Mouse (Mus musculus): ENCODE results near the gene Olfm1. TPM values are rescaled to one million over a fixed set of nuclear protein-coding genes. Genes with fewer than 3 reads are reported as not detected.

Olfm1 gene
- polyA plus RNA-seq, 1 experiment from 2014 or later = 14.1 TPM

DNA sequence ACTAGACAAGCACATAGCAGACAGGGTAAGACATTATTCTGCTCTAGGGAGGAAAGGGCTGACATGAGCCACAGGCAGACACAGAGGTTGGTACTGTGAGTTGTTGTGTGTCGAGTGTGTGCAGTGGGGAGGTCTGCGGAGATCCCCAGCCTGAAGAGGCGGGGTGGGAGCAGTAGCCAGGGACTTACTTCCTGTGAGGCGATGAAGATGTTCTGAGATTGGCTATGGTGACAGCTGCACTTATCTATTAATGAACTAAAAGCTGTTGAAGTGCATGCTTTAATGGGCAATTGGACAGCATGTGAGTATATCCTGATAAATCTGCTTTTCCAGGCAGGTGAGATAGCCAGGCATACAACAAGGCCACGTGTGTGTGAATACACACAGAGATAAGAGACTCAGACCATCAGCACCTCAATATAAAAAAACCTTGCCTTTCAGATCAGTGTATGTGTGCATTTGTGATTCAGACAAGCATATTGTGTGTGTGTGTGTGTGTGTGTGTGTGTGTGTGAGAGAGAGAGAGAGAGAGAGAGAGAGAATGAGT is 45.5 kb upstream of the Olfm1 start:
- WGBS = 67% methylated on average over 5 of the region's 5 CpGs
- TF ChIP-seq EP300 (optimal IDR thresholded peaks at IDR 0.05) = no peak
- TF ChIP-seq CTCF (IDR thresholded peaks at IDR 0.05; ENCODE audit: low read depth) = no peak
- H3K4me1 ChIP-seq (replicated peaks; ENCODE audit: control insufficient read depth, insufficient read depth) = no peaks in the 10 kb centered on the region

DNA sequence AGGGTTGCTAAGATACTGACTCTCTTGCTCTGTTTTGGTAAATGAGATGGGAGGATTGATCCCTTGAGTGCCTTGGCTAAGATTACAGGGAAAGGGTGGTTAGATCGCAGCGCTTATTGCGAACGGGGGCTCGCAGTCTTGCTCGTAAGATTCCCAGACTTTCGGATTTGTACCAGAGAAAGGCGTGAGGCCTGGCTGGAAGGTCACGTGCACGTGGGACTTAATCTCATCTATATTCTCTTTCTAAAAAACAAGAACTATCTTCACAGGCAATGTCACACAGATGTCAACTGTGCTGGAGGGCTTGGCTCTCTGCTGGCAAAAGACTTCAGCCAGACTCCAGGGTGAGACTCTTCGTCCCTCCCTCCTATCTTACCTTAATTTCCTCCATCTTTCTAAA is 43.1 kb upstream of the Olfm1 start:
- ATAC-seq (ENCODE audit: low FRiP score, low TSS enrichment) = no peak
- Histone ChIP-seq H3K9ac (ENCODE audit: low read length) (no peak overlapping the region), H3K4me2 (replicated peaks; ENCODE audit: low read depth) (no peak overlapping the region), H3K27me3 (ENCODE audit: control insufficient read depth, insufficient read depth, low read length) (no peaks in the 10 kb centered on the region), H3K36me3 (ENCODE audit: control insufficient read depth, insufficient read depth, low read length) (no peaks in the 10 kb centered on the region), H3K4me1 (replicated peaks; ENCODE audit: control insufficient read depth, insufficient read depth) (no peaks in the 10 kb centered on the region), H3K4me3 (ENCODE audit: low read depth, low read length) (no peak overlapping the region), H3K27ac (replicated peaks) (no peak overlapping the region), H3K9me3 (ENCODE audit: control insufficient read depth, low read length) (no peaks in the 10 kb centered on the region)
- TF ChIP-seq CTCF (IDR thresholded peaks at IDR 0.05; ENCODE audit: low read depth) (no peak), EP300 (optimal IDR thresholded peaks at IDR 0.05) (no peak)
- WGBS = 66% methylated on average over 11 of the region's 11 CpGs
- no peak for DNase-seq (ENCODE audit: low spot score)

More for the DNA sequence above, 45.5 kb upstream of the Olfm1 start:
- Histone ChIP-seq H3K9me3 (ENCODE audit: control insufficient read depth, low read length) (no peaks in the 10 kb centered on the region), H3K4me3 (ENCODE audit: low read depth, low read length) (no peak overlapping the region), H3K4me2 (replicated peaks; ENCODE audit: low read depth) (no peak overlapping the region), H3K27ac (replicated peaks) (no peak overlapping the region), H3K36me3 (ENCODE audit: control insufficient read depth, insufficient read depth, low read length) (no peaks in the 10 kb centered on the region), H3K27me3 (ENCODE audit: control insufficient read depth, insufficient read depth, low read length) (no peaks in the 10 kb centered on the region), H3K9ac (ENCODE audit: low read length) (no peak overlapping the region)
- ATAC-seq (ENCODE audit: low FRiP score, low TSS enrichment) (no peak), DNase-seq (ENCODE audit: low spot score) (no peak)

DNA sequence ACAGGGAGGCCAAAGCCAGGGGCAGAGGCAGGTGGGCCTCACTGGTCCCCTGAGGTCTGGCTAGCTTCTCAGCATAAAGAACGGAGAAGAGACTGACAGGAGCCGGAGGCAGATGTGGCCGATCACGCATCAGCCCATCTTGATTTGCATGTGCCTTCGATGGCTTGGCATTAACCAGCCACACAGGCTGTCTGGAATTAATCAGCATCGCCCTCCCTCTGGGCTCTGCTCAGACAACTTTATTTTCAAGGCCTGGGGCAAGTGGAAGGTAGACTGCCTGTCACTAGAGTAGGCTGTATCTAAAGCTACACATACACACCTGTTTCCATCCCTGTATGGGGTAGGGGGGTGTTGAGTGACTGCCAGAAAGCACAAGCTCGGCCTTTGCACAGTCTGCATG is 32.2 kb upstream of the Olfm1 start:
- H3K4me2 ChIP-seq (replicated peaks; ENCODE audit: low read depth) = no peak overlapping the region
- ATAC-seq (ENCODE audit: low FRiP score, low TSS enrichment) = no peak
- WGBS = 78% methylated on average over 7 of the region's 7 CpGs
- no peak overlapping the region for H3K4me3 ChIP-seq (ENCODE audit: low read depth, low read length)
- H3K4me1 ChIP-seq (replicated peaks; ENCODE audit: control insufficient read depth, insufficient read depth) = no peaks in the 10 kb centered on the region
- no peaks in the 10 kb centered on the region for H3K36me3 ChIP-seq (ENCODE audit: control insufficient read depth, insufficient read depth, low read length)
- no peak for DNase-seq (ENCODE audit: low spot score)
- no peak overlapping the region for H3K9ac ChIP-seq (ENCODE audit: low read length)
- no peaks in the 10 kb centered on the region for H3K9me3 ChIP-seq (ENCODE audit: control insufficient read depth, low read length)
- no peak overlapping the region for H3K27ac ChIP-seq (replicated peaks)
- H3K27me3 ChIP-seq (ENCODE audit: control insufficient read depth, insufficient read depth, low read length) = no peaks in the 10 kb centered on the region
- TF ChIP-seq CTCF (IDR thresholded peaks at IDR 0.05; ENCODE audit: low read depth) = no peak
- TF ChIP-seq EP300 (optimal IDR thresholded peaks at IDR 0.05) = no peak

DNA sequence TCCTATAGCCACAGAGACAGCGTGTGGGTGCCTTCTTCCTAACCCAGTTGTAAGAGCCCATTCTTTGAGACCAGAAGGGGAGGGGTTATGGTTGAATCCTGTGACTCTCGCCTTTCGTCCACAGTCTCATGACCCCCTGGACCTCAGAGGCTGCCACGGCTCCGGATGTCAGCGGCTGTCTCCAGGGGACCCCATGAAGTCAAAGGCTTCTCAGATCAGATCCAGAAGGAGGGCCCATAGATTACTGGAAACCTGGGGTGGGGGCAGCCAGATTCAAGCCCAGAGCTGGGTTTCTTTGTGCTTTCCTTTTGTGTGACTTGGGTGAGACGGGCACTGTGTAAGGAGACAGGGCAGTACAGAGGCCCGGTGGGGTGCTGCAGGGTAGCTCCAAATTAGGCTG is 27.2 kb upstream of the Olfm1 start:
- Histone ChIP-seq H3K4me2 (replicated peaks; ENCODE audit: low read depth) (no peak overlapping the region), H3K27me3 (ENCODE audit: control insufficient read depth, insufficient read depth, low read length) (no peaks in the 10 kb centered on the region), H3K4me1 (replicated peaks; ENCODE audit: control insufficient read depth, insufficient read depth) (no peaks in the 10 kb centered on the region), H3K4me3 (ENCODE audit: low read depth, low read length) (no peak overlapping the region), H3K36me3 (ENCODE audit: control insufficient read depth, insufficient read depth, low read length) (no peaks in the 10 kb centered on the region), H3K9ac (ENCODE audit: low read length) (no peak overlapping the region), H3K9me3 (ENCODE audit: control insufficient read depth, low read length) (no peaks in the 10 kb centered on the region), H3K27ac (replicated peaks) (no peak overlapping the region)
- DNase-seq (ENCODE audit: low spot score) (no peak), ATAC-seq (ENCODE audit: low FRiP score, low TSS enrichment) (no peak)
- TF ChIP-seq CTCF (IDR thresholded peaks at IDR 0.05; ENCODE audit: low read depth) = no peak
- TF ChIP-seq EP300 (optimal IDR thresholded peaks at IDR 0.05) = no peak
- WGBS = 64% methylated on average over 8 of the region's 8 CpGs

DNA sequence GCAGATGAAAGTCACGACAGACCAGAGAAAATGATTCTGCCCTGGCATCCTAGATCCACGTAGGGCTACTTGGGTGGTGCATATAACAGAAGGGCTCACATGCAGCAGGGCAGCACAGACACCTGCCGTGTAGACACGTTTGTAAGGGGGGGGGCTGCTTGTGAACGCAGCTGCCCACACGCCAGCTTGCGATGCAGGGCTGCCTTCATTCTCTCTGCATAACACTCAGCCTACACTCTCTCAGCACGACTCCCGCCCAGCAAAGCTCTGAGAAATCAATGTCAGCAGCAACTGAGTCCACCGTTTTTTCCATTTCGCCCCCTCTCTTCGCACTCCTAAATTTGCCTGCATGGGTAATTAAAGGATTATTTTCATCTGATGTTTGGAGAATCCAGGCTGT is 23.5 kb upstream of the Olfm1 start:
- ATAC-seq (ENCODE audit: low FRiP score, low TSS enrichment) (no peak), DNase-seq (ENCODE audit: low spot score) (no peak)
- Histone ChIP-seq H3K27ac (replicated peaks) (no peak overlapping the region), H3K9ac (ENCODE audit: low read length) (no peak overlapping the region), H3K9me3 (ENCODE audit: control insufficient read depth, low read length) (no peaks in the 10 kb centered on the region), H3K27me3 (ENCODE audit: control insufficient read depth, insufficient read depth, low read length) (no peaks in the 10 kb centered on the region), H3K4me2 (replicated peaks; ENCODE audit: low read depth) (no peak overlapping the region), H3K36me3 (ENCODE audit: control insufficient read depth, insufficient read depth, low read length) (no peaks in the 10 kb centered on the region), H3K4me1 (replicated peaks; ENCODE audit: control insufficient read depth, insufficient read depth) (no peaks in the 10 kb centered on the region), H3K4me3 (ENCODE audit: low read depth, low read length) (no peak overlapping the region)
- no peak for TF ChIP-seq EP300 (optimal IDR thresholded peaks at IDR 0.05)
- no peak for TF ChIP-seq CTCF (IDR thresholded peaks at IDR 0.05; ENCODE audit: low read depth)
- 73% methylated on average over 12 of the region's 12 CpGs for WGBS

DNA sequence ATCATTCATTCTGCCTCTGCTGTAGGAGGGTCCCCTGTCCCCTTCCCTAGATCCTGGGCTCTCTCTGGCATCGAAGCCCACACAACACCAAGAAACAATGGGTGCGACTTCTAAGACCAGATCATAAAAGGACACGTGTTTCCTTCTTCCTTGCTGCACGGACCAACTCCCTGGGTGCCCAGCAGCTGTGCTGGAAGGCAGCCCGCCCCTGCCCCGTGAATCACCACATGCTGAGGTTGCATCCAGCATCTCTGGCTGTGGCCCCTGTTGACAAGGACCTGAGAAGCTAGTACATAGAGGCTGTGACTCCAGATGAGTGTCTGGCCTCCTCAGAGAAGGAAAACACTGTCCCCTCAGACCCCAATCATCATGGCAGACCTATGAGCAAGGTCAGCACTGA is 20.8 kb upstream of the Olfm1 start:
- H3K27ac ChIP-seq (replicated peaks) = no peak overlapping the region
- DNase-seq (ENCODE audit: low spot score) (no peak), ATAC-seq (ENCODE audit: low FRiP score, low TSS enrichment) (no peak)
- no peak overlapping the region for H3K9ac ChIP-seq (ENCODE audit: low read length)
- TF ChIP-seq CTCF (IDR thresholded peaks at IDR 0.05; ENCODE audit: low read depth) (no peak), EP300 (optimal IDR thresholded peaks at IDR 0.05) (no peak)
- no peaks in the 10 kb centered on the region for H3K27me3 ChIP-seq (ENCODE audit: control insufficient read depth, insufficient read depth, low read length)
- H3K36me3 ChIP-seq (ENCODE audit: control insufficient read depth, insufficient read depth, low read length) = no peaks in the 10 kb centered on the region
- H3K4me1 ChIP-seq (replicated peaks; ENCODE audit: control insufficient read depth, insufficient read depth) = no peaks in the 10 kb centered on the region
- no peak overlapping the region for H3K4me3 ChIP-seq (ENCODE audit: low read depth, low read length)
- H3K9me3 ChIP-seq (ENCODE audit: control insufficient read depth, low read length) = no peaks in the 10 kb centered on the region
- H3K4me2 ChIP-seq (replicated peaks; ENCODE audit: low read depth) = no peak overlapping the region
- WGBS = 73% methylated on average over 6 of the region's 6 CpGs

All from stomach, postnatal 0 days (tissue).